Mouse (Mus musculus) gastrocnemius, postnatal 4 days (tissue): ENCODE measurements around the gene Dcdc2b. TPM values are rescaled to one million over a fixed set of nuclear protein-coding genes. Genes with fewer than 3 reads are reported as not detected.

Source experiments
- DNase-seq, 2 experiments: peaks; one replicate each; pipeline ENCODE4 v3.0.0; 2021 to 2022; ENCODE audit warnings: low spot score in 2 of 2, mixed read lengths in 2 of 2
- long read RNA-seq, 2 experiments: library from polyadenylated mRNA; stranded (forward); transcript quantifications; one replicate each; pipeline ENCODE4 v2.0.0; 2021
- total RNA-seq, 2 experiments: library from RNA; stranded (reverse); gene quantifications; 2 replicates each; pipeline ENCODE4 v1.2.3; 2021

Gene Dcdc2b
- total RNA-seq: 1 to 10 TPM; 1.6 to 2.7 TPM
- long read RNA-seq, experiment 1, partial matches to known transcripts: 0 of 1 reads
- long read RNA-seq, experiment 1, other reads (novel, unspliced or antisense): 1 of 1 reads
- long read RNA-seq, experiment 2, partial matches to known transcripts: 0 of 3 reads
- long read RNA-seq, experiment 2, other reads (novel, unspliced or antisense): 3 of 3 reads

- DNase-seq: no peak
These were observed at the start of gene Dcdc2b for GRCm38 (mm10) chr4:129614093-129614492. Gene Dcdc2b, minus strand, starts transcription at chr4:129614257.

GRCm38 (mm10) chr4:129662255-129662813, 48.3 kb upstream of the Dcdc2b start:
- DNase-seq: no peak

- no peak for DNase-seq
These were observed 47.5 kb upstream of the Dcdc2b start for GRCm38 (mm10) chr4:129661584-129661983.

- no peak for DNase-seq
These were observed 40.7 kb upstream of the Dcdc2b start for GRCm38 (mm10) chr4:129654770-129655169.

- no peak for DNase-seq
These were observed 36.3 kb upstream of the Dcdc2b start for GRCm38 (mm10) chr4:129650359-129650758.

- no peak for DNase-seq
These were observed 34.6 kb upstream of the Dcdc2b start for GRCm38 (mm10) chr4:129648656-129649055.

- no peak for DNase-seq
These were observed 31.1 kb upstream of the Dcdc2b start for GRCm38 (mm10) chr4:129645204-129645603.

- no peak for DNase-seq
These were observed 27.7 kb upstream of the Dcdc2b start for GRCm38 (mm10) chr4:129641756-129642155.

GRCm38 (mm10) chr4:129640638-129641467, 26.8 kb upstream of the Dcdc2b start, which contains the start of gene Txlna:
Gene Txlna, minus strand, starts transcription at chr4:129641065.
- peak; percentile 92 to 97 for DNase-seq

- DNase-seq: peak; percentile 45 to 49
These were observed 26.1 kb upstream of the Dcdc2b start for GRCm38 (mm10) chr4:129640101-129640637.

- DNase-seq: no peak
These were observed 25.2 kb upstream of the Dcdc2b start for GRCm38 (mm10) chr4:129639221-129639620.

- DNase-seq: no peak
These were observed 19.8 kb upstream of the Dcdc2b start for GRCm38 (mm10) chr4:129633852-129634251.

- no peak for DNase-seq
These were observed 17.8 kb upstream of the Dcdc2b start for GRCm38 (mm10) chr4:129631867-129632266.

GRCm38 (mm10) chr4:129630944-129631343, 16.9 kb upstream of the Dcdc2b start:
- no peak for DNase-seq

- no peak for DNase-seq
These were observed 12.0 kb upstream of the Dcdc2b start for GRCm38 (mm10) chr4:129626035-129626434.

GRCm38 (mm10) chr4:129625496-129625895, 11.4 kb upstream of the Dcdc2b start:
- no peak for DNase-seq

- peak in 1 of 2 experiments; percentile 58 for DNase-seq
These were observed 10.9 kb upstream of the Dcdc2b start for GRCm38 (mm10) chr4:129625029-129625370.

GRCm38 (mm10) chr4:129624281-129625028, 10.4 kb upstream of the Dcdc2b start:
- DNase-seq: peak; percentile 54 to 81

- DNase-seq: peak in 1 of 2 experiments; percentile 23
These were observed 9.6 kb upstream of the Dcdc2b start, which contains the start of gene Ccdc28b for GRCm38 (mm10) chr4:129623681-129624091. Gene Ccdc28b, minus strand, starts transcription at chr4:129623947.

- peak in 1 of 2 experiments; percentile 13 for DNase-seq
These were observed 8.9 kb upstream of the Dcdc2b start for GRCm38 (mm10) chr4:129622803-129623535.
